Mouse (Mus musculus) olfactory bulb, adult 2 months (tissue): ENCODE measurements at regions not wholly inside any gene's neighbourhood (a gene's known extent, or its start where the extent isn't known, plus 50 kb on each side); places are given as distances from the start of the nearest gene placed in this dataset.

ENCODE experiments used
- CTCF ChIP-seq: fragments of 200-500 bp; IDR thresholded peaks from 2 replicates; pipeline ENCODE4 v1.5.1; 2012; ENCODE audit warnings: low read depth, mild to moderate bottlenecking, low read length, moderate library complexity; ENCODE audit not compliant: insufficient read depth
- POLR2A ChIP-seq: fragments of 200-500 bp; IDR thresholded peaks from 2 replicates; pipeline ENCODE4 v1.6.1; 2012; ENCODE audit warnings: mild to moderate bottlenecking, low read depth, low read length, moderate library complexity; ENCODE audit not compliant: insufficient read depth

- TF ChIP-seq CTCF (no peak), POLR2A (no peak)
These were observed 188.0 kb upstream of the Afdn start for GRCm38 (mm10) chr17:13572204-13572833.
